Mouse (Mus musculus) C2C12 (cell line): ENCODE measurements around the gene Cyb5b. TPM values are rescaled to one million over a fixed set of nuclear protein-coding genes. Genes with fewer than 3 reads are reported as not detected.

Experiments
- H3K27me3 ChIP-seq: one replicate; pipeline ENCODE4 v1.6.1; 2011; ENCODE audit not compliant: control insufficient read depth, insufficient read depth, insufficient read length
- H3K36me3 ChIP-seq: one replicate; pipeline ENCODE4 v1.6.1; 2011; ENCODE audit not compliant: control insufficient read depth, insufficient read depth
- H3K4me3 ChIP-seq: one replicate; pipeline ENCODE4 v1.5.1; 2011; ENCODE audit warnings: mild to moderate bottlenecking, control low read depth; ENCODE audit not compliant: poor library complexity, insufficient read depth, severe bottlenecking
- H3K79me2 ChIP-seq: one replicate; pipeline ENCODE4 v1.6.1; 2011; ENCODE audit not compliant: control insufficient read depth, insufficient read depth
- H3K79me3 ChIP-seq: one replicate; pipeline ENCODE4 v1.6.1; 2011; ENCODE audit warnings: low read depth, control low read depth
- H3ac ChIP-seq: one replicate; pipeline ENCODE3; 2011; ENCODE audit warnings: low read depth; ENCODE audit not compliant: control insufficient read depth, insufficient read length
- CEBPB ChIP-seq: IDR thresholded peaks from one replicate; pipeline ENCODE4 v1.6.1; 2011; ENCODE audit warnings: low read depth, mild to moderate bottlenecking, control low read depth, moderate library complexity
- CTCF ChIP-seq: IDR thresholded peaks from one replicate; pipeline ENCODE4 v1.5.1; 2011; ENCODE audit not compliant: control insufficient read depth, insufficient read depth, insufficient read length
- FOSL1 ChIP-seq: IDR thresholded peaks from one replicate; pipeline ENCODE4 v1.8.0; 2011; ENCODE audit warnings: mild to moderate bottlenecking, low read length; ENCODE audit not compliant: poor library complexity, insufficient read depth, severe bottlenecking
- MAX ChIP-seq: IDR thresholded peaks from one replicate; pipeline ENCODE4 v1.6.1; 2011; ENCODE audit warnings: mild to moderate bottlenecking, control low read depth
- MYOD1 ChIP-seq: IDR thresholded peaks from one replicate; pipeline ENCODE4 v1.6.1; 2011; ENCODE audit warnings: low read depth; ENCODE audit not compliant: control insufficient read depth, insufficient read length
- MYOG ChIP-seq: IDR thresholded peaks from one replicate; pipeline ENCODE4 v1.6.1; 2011; ENCODE audit not compliant: control insufficient read depth, insufficient read length; ENCODE audit errors: extremely low read depth
- USF1 ChIP-seq: IDR thresholded peaks from one replicate; pipeline ENCODE4 v1.6.1; 2011; ENCODE audit warnings: low read depth, mild to moderate bottlenecking, control low read depth, moderate library complexity
- polyA plus RNA-seq: library from polyadenylated mRNA; unstranded; fragments of >200 nt; fragmentation: generic; extraction: Trizol; gene quantifications from one replicate; pipeline ENCODE4 v1.2.1, GENCODE M21; 2012; ENCODE audit warnings: missing spikeins

The Cyb5b gene
- polyA plus RNA-seq, 1 experiment: 68.5 TPM

- Histone ChIP-seq H3K36me3 (peaks cover 91% of the 10 kb centered on the region), H3K27me3 (no peaks in the 10 kb centered on the region)
Observed at GRCm38 (mm10) chr8:107172152-107172551, 21.7 kb downstream of the Cyb5b start.

DNA sequence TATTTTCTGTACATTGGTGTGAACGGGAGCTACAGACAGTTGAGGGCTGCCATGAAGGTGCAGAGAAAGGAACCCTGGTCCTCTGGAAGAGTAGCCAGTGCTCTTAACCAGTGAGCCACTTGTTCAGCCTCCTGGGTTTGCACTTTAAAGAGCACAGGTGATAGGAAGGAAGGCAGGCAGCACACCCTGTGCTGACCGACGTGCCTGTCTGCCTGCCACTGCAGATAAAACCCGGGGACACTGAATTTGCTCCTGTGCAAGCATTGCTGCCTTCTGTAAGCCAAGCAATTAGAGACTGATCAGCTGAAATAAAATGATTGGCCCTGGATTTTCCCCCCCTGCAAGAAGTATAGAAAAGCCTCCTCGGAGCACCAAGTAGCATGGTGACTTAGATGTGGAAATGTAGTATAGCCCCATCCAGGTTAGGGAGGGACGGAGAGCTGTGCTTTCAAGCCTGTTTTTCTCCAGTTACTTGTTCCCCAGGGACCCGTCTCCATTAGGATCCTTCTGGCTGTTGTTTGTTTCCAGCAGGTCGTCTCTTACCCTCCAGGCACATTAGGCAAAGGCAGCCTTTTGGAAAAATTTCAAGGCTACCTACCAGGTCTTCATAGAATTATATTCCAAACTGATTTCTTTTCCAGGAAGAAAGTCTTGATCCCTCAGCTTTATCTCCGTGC is 22.7 kb downstream of the Cyb5b start:
- peaks cover 11% of the 10 kb centered on the region for H3K79me2 ChIP-seq
- H3K4me3 ChIP-seq: no peak overlapping the region
- H3ac ChIP-seq: no peak overlapping the region
- TF ChIP-seq MAX: no peak
- no peak for TF ChIP-seq CEBPB
- no peak for TF ChIP-seq MYOG
- no peak for TF ChIP-seq USF1
- no peak for TF ChIP-seq FOSL1
- no peak for TF ChIP-seq CTCF
- TF ChIP-seq MYOD1: no peak
- peaks cover 14% of the 10 kb centered on the region for H3K79me3 ChIP-seq
- H3K36me3 ChIP-seq: peaks cover 91% of the 10 kb centered on the region
- H3K27me3 ChIP-seq: no peaks in the 10 kb centered on the region

More at GRCm38 (mm10) chr8:107172152-107172551, 21.7 kb downstream of the Cyb5b start:
- no peak for TF ChIP-seq USF1
- TF ChIP-seq MAX: no peak
- no peak for TF ChIP-seq MYOD1
- no peak for TF ChIP-seq CEBPB
- TF ChIP-seq CTCF: no peak
- TF ChIP-seq FOSL1: no peak
- TF ChIP-seq MYOG: no peak
- Histone ChIP-seq H3K79me2 (peaks cover 21% of the 10 kb centered on the region), H3ac (no peak overlapping the region), H3K79me3 (peaks cover 20% of the 10 kb centered on the region), H3K4me3 (no peak overlapping the region)

GRCm38 (mm10) chr8:107181122-107181521 is 30.7 kb downstream of the Cyb5b start:
- TF ChIP-seq MAX (no peak), USF1 (no peak), MYOD1 (no peak), CEBPB (no peak), MYOG (no peak), FOSL1 (no peak), CTCF (no peak)

GRCm38 (mm10) chr8:107184996-107185395 is 34.6 kb downstream of the Cyb5b start:
- TF ChIP-seq MAX (no peak), CEBPB (no peak)
- Histone ChIP-seq H3K36me3 (peaks cover 72% of the 10 kb centered on the region), H3ac (no peak overlapping the region)

More at GRCm38 (mm10) chr8:107181122-107181521, 30.7 kb downstream of the Cyb5b start:
- H3K36me3 ChIP-seq: peaks cover 93% of the 10 kb centered on the region
- H3K79me2 ChIP-seq: no peaks in the 10 kb centered on the region
- H3K4me3 ChIP-seq: no peak overlapping the region
- no peak overlapping the region for H3ac ChIP-seq
- H3K79me3 ChIP-seq: peaks cover 3% of the 10 kb centered on the region
- no peaks in the 10 kb centered on the region for H3K27me3 ChIP-seq

GRCm38 (mm10) chr8:107186659-107187390 is 36.4 kb downstream of the Cyb5b start:
- H3K4me3 ChIP-seq: no peak overlapping the region
- no peak for TF ChIP-seq MAX
- TF ChIP-seq CEBPB: no peak
- no peak for TF ChIP-seq USF1
- TF ChIP-seq MYOD1: no peak
- H3K79me3 ChIP-seq: no peaks in the 10 kb centered on the region
- peaks cover 54% of the 10 kb centered on the region for H3K36me3 ChIP-seq
- no peak overlapping the region for H3ac ChIP-seq
- no peaks in the 10 kb centered on the region for H3K79me2 ChIP-seq
- no peaks in the 10 kb centered on the region for H3K27me3 ChIP-seq

More at GRCm38 (mm10) chr8:107184996-107185395, 34.6 kb downstream of the Cyb5b start:
- no peak overlapping the region for H3K4me3 ChIP-seq
- H3K79me2 ChIP-seq: no peaks in the 10 kb centered on the region
- no peaks in the 10 kb centered on the region for H3K79me3 ChIP-seq
- no peaks in the 10 kb centered on the region for H3K27me3 ChIP-seq

DNA sequence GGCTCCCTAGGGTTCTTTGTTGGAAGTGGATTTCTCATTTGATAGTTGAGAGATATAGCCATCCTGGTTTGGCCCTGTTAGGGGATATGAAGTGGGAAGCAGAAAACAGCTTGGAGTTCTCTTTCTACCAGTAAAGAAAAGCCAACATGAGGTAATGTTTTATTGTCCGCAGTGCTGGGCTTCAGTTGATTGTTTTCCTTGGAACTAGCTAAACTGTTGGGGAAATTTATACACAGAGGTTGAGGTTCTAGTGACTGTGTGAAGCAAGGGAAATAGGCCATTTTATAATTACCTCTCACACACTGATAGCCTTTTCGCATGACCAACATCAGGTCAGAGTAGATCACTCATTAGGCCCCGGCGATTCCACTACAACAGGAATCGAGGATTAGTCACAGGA is 37.2 kb downstream of the Cyb5b start:
- H3K79me2 ChIP-seq: no peaks in the 10 kb centered on the region
- no peak overlapping the region for H3K4me3 ChIP-seq
- H3ac ChIP-seq: no peak overlapping the region
- no peaks in the 10 kb centered on the region for H3K79me3 ChIP-seq
- H3K36me3 ChIP-seq: peaks cover 47% of the 10 kb centered on the region
- TF ChIP-seq USF1 (no peak), CTCF (no peak), CEBPB (no peak), FOSL1 (no peak), MAX (no peak), MYOG (no peak), MYOD1 (no peak)
- no peaks in the 10 kb centered on the region for H3K27me3 ChIP-seq
